Mouse (Mus musculus): ENCODE data around the gene Cobl. TPM values are rescaled to one million over a fixed set of nuclear protein-coding genes. Genes with fewer than 3 reads are reported as not detected.

The Cobl gene
- polyA plus RNA-seq, 1 experiment from 2014 or later = 1.1 TPM

DNA sequence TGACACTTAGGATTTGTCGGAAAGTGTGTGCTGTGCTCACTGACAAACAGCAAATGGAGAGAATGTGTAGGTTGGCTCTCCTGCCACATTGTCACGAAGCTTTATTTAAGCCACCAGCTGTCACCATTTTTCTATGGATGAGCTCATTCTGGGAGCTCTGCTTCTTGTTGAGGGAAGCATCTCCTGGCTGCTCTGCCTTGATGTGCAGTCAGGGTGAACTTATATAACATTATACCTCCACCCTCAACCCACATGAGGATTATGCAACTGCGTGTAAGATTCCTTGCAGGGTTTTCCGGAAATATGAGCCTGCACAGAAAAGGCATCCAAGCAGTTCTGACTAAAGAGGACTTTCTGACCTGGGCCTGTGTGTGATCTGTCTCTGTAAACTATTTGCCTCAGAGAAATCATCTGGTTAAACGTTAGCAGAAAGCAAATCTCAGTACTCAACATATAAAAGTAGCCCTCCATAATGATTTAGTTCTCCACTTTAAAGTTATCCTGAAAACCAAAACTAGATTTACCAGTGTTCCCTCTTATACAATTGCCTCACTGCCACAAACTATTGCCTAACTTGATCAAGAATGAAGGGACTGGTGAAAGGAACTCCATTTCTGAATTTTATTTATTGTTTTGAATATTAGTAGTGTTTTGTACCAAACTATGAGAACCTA is 9.0 kb upstream of the Cobl start:
- H3K9me3 ChIP-seq (ENCODE audit: control insufficient read depth, low read length) = no peaks in the 10 kb centered on the region
- DNase-seq (ENCODE audit: low spot score) (no peak), ATAC-seq (ENCODE audit: insufficient number of reproducible peaks, low FRiP score, low TSS enrichment, low read depth) (no peak)
- H3K4me2 ChIP-seq (ENCODE audit: low read depth, severe bottlenecking) = no peak overlapping the region
- H3K36me3 ChIP-seq (ENCODE audit: control insufficient read depth, insufficient read depth, low read length) = no peaks in the 10 kb centered on the region
- 82% methylated on average over 5 of the region's 5 CpGs for WGBS
- no peaks in the 10 kb centered on the region for H3K4me1 ChIP-seq (ENCODE audit: control insufficient read depth, insufficient read depth, low read length)
- no peak overlapping the region for H3K4me3 ChIP-seq (ENCODE audit: low read depth, low read length)
- H3K9ac ChIP-seq (ENCODE audit: low read length) = no peak overlapping the region
- no peaks in the 10 kb centered on the region for H3K27me3 ChIP-seq (ENCODE audit: control insufficient read depth, insufficient read depth, low read length)
- H3K27ac ChIP-seq (replicated peaks; ENCODE audit: low read depth, low read length) = no peak overlapping the region

DNA sequence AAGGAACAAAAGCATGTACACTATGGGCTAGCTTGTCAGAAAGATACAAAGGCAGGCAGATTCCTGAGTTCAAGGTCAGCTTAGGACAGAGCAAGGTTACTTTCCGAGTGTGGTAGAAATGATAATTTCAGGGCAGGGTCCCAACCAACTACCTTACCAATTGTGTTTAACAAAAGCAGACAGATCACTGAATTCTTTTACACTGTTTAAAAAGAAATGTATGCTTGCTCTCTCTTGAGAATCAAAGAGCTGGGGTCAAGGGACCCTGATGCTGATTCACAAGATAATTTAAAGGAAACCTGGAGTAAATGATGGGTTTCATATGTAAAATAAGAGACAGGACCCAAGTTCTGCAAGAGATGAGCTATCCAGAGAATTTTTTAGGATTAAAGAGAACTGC is 4.9 kb upstream of the Cobl start:
- H3K4me2 ChIP-seq (ENCODE audit: low read depth, severe bottlenecking) = no peak overlapping the region
- no peaks in the 10 kb centered on the region for H3K9me3 ChIP-seq (ENCODE audit: control insufficient read depth, low read length)
- H3K4me3 ChIP-seq (ENCODE audit: low read depth, low read length) = no peak overlapping the region

DNA sequence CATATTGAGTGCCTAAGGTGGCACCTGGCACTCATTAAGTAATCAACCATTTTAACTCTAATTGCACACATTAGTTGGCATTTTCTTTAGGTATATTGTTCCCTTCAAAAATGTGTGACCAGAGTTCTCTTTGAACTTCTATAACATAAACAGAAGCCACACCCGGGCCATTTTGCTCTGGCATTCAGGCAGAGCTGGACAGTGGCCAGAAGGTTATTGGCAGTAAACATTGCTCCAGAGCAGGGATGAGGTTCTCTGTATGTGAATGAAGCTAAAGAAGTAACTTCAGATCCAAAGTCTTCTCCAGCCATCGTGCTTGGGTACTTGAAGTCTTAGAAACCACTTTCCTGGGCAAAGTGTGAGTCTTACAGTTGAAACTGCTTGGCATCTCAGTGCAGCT is 3.9 kb upstream of the Cobl start:
- Histone ChIP-seq H3K36me3 (ENCODE audit: control insufficient read depth, insufficient read depth, low read length) (no peaks in the 10 kb centered on the region), H3K4me1 (ENCODE audit: control insufficient read depth, insufficient read depth, low read length) (peaks cover 3% of the 10 kb centered on the region; the same call in 1 of the 2 replicates), H3K9ac (ENCODE audit: low read length) (no peak overlapping the region), H3K27me3 (ENCODE audit: control insufficient read depth, insufficient read depth, low read length) (peaks cover 23% of the 10 kb centered on the region), H3K9me3 (ENCODE audit: control insufficient read depth, low read length) (no peaks in the 10 kb centered on the region), H3K4me3 (ENCODE audit: low read depth, low read length) (no peak overlapping the region), H3K27ac (replicated peaks; ENCODE audit: low read depth, low read length) (no peak overlapping the region), H3K4me2 (ENCODE audit: low read depth, severe bottlenecking) (no peak overlapping the region)
- ATAC-seq (ENCODE audit: insufficient number of reproducible peaks, low FRiP score, low TSS enrichment, low read depth) (no peak), DNase-seq (ENCODE audit: low spot score) (no peak)
- WGBS = 72% methylated on average over 2 of the region's 2 CpGs

More for the DNA sequence above, 4.9 kb upstream of the Cobl start:
- no peak overlapping the region for H3K27ac ChIP-seq (replicated peaks; ENCODE audit: low read depth, low read length)
- peaks cover 13% of the 10 kb centered on the region for H3K27me3 ChIP-seq (ENCODE audit: control insufficient read depth, insufficient read depth, low read length)
- 88% methylated on average over 1 of the region's 1 CpGs for WGBS
- H3K36me3 ChIP-seq (ENCODE audit: control insufficient read depth, insufficient read depth, low read length) = no peaks in the 10 kb centered on the region
- ATAC-seq (ENCODE audit: insufficient number of reproducible peaks, low FRiP score, low TSS enrichment, low read depth) (no peak), DNase-seq (ENCODE audit: low spot score) (no peak)
- no peaks in the 10 kb centered on the region for H3K4me1 ChIP-seq (ENCODE audit: control insufficient read depth, insufficient read depth, low read length)
- no peak overlapping the region for H3K9ac ChIP-seq (ENCODE audit: low read length)

DNA sequence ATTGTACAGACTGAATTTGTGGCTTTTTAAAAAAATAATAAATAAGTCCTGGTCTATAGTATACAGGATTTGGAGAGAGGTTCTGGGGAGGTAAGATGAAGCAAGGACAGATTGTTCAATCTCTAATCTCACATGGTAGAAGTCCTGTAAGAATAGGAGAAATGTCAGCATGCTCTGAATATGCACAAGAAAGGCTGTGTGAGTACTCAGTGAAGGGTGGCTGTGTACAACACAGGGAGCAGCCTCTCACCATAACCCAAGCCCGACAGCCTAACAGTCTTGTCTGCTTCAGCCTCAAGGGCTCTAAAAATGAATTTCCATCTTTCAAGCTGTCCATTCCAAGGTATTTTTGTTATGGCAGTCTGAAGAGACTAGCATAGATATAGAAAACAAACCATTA is 3.1 kb upstream of the Cobl start:
- no peaks in the 10 kb centered on the region for H3K36me3 ChIP-seq (ENCODE audit: control insufficient read depth, insufficient read depth, low read length)
- peaks cover 24% of the 10 kb centered on the region for H3K27me3 ChIP-seq (ENCODE audit: control insufficient read depth, insufficient read depth, low read length)
- WGBS = 84% methylated on average over 1 of the region's 1 CpGs
- no peak overlapping the region for H3K4me2 ChIP-seq (ENCODE audit: low read depth, severe bottlenecking)
- DNase-seq (ENCODE audit: low spot score) = no peak
- peaks cover 3% of the 10 kb centered on the region; the same call in 1 of the 2 replicates for H3K4me1 ChIP-seq (ENCODE audit: control insufficient read depth, insufficient read depth, low read length)
- H3K9ac ChIP-seq (ENCODE audit: low read length) = no peak overlapping the region
- H3K27ac ChIP-seq (replicated peaks; ENCODE audit: low read depth, low read length) = no peak overlapping the region
- no peak for ATAC-seq (ENCODE audit: insufficient number of reproducible peaks, low FRiP score, low TSS enrichment, low read depth)
- H3K9me3 ChIP-seq (ENCODE audit: control insufficient read depth, low read length) = no peaks in the 10 kb centered on the region
- H3K4me3 ChIP-seq (ENCODE audit: low read depth, low read length) = no peak overlapping the region

DNA sequence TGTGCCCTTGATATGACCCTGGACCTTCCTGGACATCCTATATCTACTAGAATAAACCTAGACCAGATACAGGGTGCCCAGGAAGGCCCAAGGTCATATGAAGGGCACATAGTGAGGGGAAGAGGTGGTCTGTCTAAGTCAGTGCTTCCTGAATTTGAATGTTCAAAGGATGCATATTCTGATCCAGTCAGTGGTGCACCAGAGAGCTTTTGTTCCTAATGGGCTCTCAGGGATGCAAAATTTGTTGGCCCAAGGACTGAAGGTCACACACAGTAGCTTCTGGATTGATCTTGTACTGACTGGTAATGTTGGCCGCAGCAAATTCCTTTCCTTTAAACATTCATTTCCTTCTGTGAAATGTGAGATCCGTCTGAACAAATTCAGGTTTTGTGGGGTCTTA is 2.5 kb upstream of the Cobl start:
- DNase-seq (ENCODE audit: low spot score) (no peak), ATAC-seq (ENCODE audit: insufficient number of reproducible peaks, low FRiP score, low TSS enrichment, low read depth) (no peak)
- no peaks in the 10 kb centered on the region for H3K36me3 ChIP-seq (ENCODE audit: control insufficient read depth, insufficient read depth, low read length)
- H3K4me1 ChIP-seq (ENCODE audit: control insufficient read depth, insufficient read depth, low read length) = peaks cover 3% of the 10 kb centered on the region; the same call in 1 of the 2 replicates
- peaks cover 24% of the 10 kb centered on the region for H3K27me3 ChIP-seq (ENCODE audit: control insufficient read depth, insufficient read depth, low read length)
- H3K9ac ChIP-seq (ENCODE audit: low read length) = no peak overlapping the region
- H3K4me2 ChIP-seq (ENCODE audit: low read depth, severe bottlenecking) = no peak overlapping the region
- H3K27ac ChIP-seq (replicated peaks; ENCODE audit: low read depth, low read length) = no peak overlapping the region
- H3K9me3 ChIP-seq (ENCODE audit: control insufficient read depth, low read length) = no peaks in the 10 kb centered on the region
- 73% methylated on average over 2 of the region's 2 CpGs for WGBS
- H3K4me3 ChIP-seq (ENCODE audit: low read depth, low read length) = no peak overlapping the region

DNA sequence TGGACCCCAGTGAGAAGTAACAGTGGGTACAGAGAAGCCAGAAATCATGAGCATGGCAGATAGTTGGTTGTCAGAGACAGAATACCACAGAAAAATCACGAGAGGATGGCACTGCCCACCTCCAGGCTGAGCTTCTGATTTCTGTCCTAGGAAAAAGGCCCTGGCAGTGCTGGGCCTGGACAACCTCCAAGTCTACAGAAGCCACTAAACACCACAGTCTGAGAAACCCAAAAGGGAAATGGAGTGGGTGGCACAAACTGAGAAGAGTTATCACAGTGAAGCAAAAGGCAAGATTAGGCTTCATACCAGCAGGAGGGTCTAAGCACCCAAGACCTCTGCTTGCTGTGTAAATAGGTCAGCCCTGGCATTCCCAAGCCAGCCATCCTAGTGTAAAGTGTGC is 1.8 kb upstream of the Cobl start:
- H3K4me3 ChIP-seq (ENCODE audit: low read depth, low read length) = no peak overlapping the region
- H3K4me1 ChIP-seq (ENCODE audit: control insufficient read depth, insufficient read depth, low read length) = peaks cover 3% of the 10 kb centered on the region; the same call in 1 of the 2 replicates
- WGBS = 65% methylated on average over 1 of the region's 1 CpGs
- DNase-seq (ENCODE audit: low spot score) (no peak), ATAC-seq (ENCODE audit: insufficient number of reproducible peaks, low FRiP score, low TSS enrichment, low read depth) (no peak)
- no peaks in the 10 kb centered on the region for H3K9me3 ChIP-seq (ENCODE audit: control insufficient read depth, low read length)
- peaks cover 24% of the 10 kb centered on the region for H3K27me3 ChIP-seq (ENCODE audit: control insufficient read depth, insufficient read depth, low read length)
- H3K27ac ChIP-seq (replicated peaks; ENCODE audit: low read depth, low read length) = no peak overlapping the region
- H3K36me3 ChIP-seq (ENCODE audit: control insufficient read depth, insufficient read depth, low read length) = no peaks in the 10 kb centered on the region
- H3K9ac ChIP-seq (ENCODE audit: low read length) = no peak overlapping the region
- H3K4me2 ChIP-seq (ENCODE audit: low read depth, severe bottlenecking) = no peak overlapping the region

DNA sequence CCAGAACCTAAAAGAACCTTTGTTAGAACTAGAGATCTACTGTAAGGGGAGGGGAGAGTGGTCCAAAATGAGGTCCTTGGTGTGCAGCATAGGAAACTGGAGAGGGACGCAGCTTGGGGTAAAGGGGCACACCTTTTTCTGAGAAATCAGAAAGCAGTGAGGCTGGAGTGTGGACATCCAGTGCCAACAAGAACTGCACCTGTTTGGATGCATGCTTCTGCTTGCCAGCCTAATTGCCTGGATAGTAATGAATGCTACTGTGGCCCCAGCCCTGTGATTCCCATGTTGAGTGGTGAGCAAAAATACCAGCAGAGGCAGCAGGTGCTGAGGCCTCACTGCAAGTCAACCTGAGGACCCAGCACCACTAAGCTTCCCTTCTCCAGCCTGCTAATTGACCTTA is 469 bp upstream of the Cobl start:
- ATAC-seq (ENCODE audit: insufficient number of reproducible peaks, low FRiP score, low TSS enrichment, low read depth) (no peak), DNase-seq (ENCODE audit: low spot score) (no peak)
- H3K4me2 ChIP-seq (ENCODE audit: low read depth, severe bottlenecking) = peak overlapping the region; percentile 95
- H3K9me3 ChIP-seq (ENCODE audit: control insufficient read depth, low read length) = no peaks in the 10 kb centered on the region
- H3K27me3 ChIP-seq (ENCODE audit: control insufficient read depth, insufficient read depth, low read length) = peaks cover 24% of the 10 kb centered on the region
- H3K36me3 ChIP-seq (ENCODE audit: control insufficient read depth, insufficient read depth, low read length) = no peaks in the 10 kb centered on the region
- WGBS = 38% methylated on average over 1 of the region's 1 CpGs
- no peak overlapping the region for H3K27ac ChIP-seq (replicated peaks; ENCODE audit: low read depth, low read length)
- no peak overlapping the region for H3K9ac ChIP-seq (ENCODE audit: low read length)
- peak overlapping the region; percentile 56 for H3K4me3 ChIP-seq (ENCODE audit: low read depth, low read length)
- peaks cover 3% of the 10 kb centered on the region; the same call in 1 of the 2 replicates for H3K4me1 ChIP-seq (ENCODE audit: control insufficient read depth, insufficient read depth, low read length)

DNA sequence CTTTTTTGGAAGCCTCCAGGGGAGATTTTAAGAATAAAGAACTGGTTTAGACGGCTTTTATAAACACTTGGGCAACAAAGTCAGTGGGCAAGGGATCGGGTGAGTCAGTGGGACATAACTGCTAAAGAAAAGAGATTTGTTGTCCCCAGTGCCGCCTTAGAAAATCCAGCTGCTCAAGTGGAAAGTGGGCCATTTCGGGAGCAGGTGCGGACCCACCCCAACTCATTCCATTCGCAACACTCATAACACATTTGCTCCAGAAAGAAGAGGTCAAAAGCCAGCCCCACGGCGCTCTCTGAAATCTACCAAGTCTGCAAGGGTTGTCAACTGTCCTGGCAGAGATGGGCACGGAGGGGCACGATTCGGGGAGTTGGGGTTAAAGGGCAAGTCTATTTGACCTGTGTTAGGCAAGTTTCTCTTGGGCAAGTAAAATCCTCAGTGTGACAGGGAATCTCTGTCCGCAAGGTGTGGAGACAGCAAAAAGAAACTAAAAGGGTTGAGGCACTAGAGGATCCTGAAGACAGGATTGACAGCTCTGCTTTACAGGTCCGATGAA is 1.1 kb downstream of the Cobl start:
- H3K4me1 ChIP-seq (ENCODE audit: control insufficient read depth, insufficient read depth, low read length) = peaks cover 3% of the 10 kb centered on the region; the same call in 1 of the 2 replicates
- DNase-seq (ENCODE audit: low spot score) = no peak
- H3K27ac ChIP-seq (replicated peaks; ENCODE audit: low read depth, low read length) = no peak overlapping the region
- no peak overlapping the region for H3K4me3 ChIP-seq (ENCODE audit: low read depth, low read length)
- no peak overlapping the region for H3K9ac ChIP-seq (ENCODE audit: low read length)
- peaks cover 24% of the 10 kb centered on the region for H3K27me3 ChIP-seq (ENCODE audit: control insufficient read depth, insufficient read depth, low read length)
- 58% methylated on average over 13 of the region's 13 CpGs for WGBS
- ATAC-seq (ENCODE audit: insufficient number of reproducible peaks, low FRiP score, low TSS enrichment, low read depth) = no peak
- H3K36me3 ChIP-seq (ENCODE audit: control insufficient read depth, insufficient read depth, low read length) = no peaks in the 10 kb centered on the region
- H3K9me3 ChIP-seq (ENCODE audit: control insufficient read depth, low read length) = no peaks in the 10 kb centered on the region
- no peak overlapping the region; the same call in 1 of the 2 replicates for H3K4me2 ChIP-seq (ENCODE audit: low read depth, severe bottlenecking)

Measured in limb, embryonic 11.5 days (tissue).